8 mouse cellular contexts compared by ENCODE assay signal in genomic region chr5:110840465-110840864, GRCm38 (mm10). TPM values are rescaled to one million over a fixed set of nuclear protein-coding genes. Genes with fewer than 3 reads are reported as not detected.
A peak's percentile ranks its signal among the peaks of the same experiment; 100 is the strongest.
DNase-seq lines count a peak whose midpoint lies in the region; ATAC-seq and TF ChIP-seq lines count a peak whose summit lies in the region.

No protein-coding gene starts in this region.

- H3K4me3 ChIP-seq in forebrain, embryonic 10.5 days, result peak overlapping the region; percentile 74
- H3K4me3 ChIP-seq in hindbrain, postnatal 0 days (ENCODE audit: low read length), result peak overlapping the region; percentile 60
- H3K4me3 ChIP-seq in limb, embryonic 14.5 days (replicated peaks; ENCODE audit: low read length), result peak overlapping the region; percentile 70
- peak overlapping the region; percentile 87 for H3K4me3 ChIP-seq in midbrain, embryonic 15.5 days

- 0 out of 2 replicates have a peak, but pooled peaks cover 5% of the 10 kb centered on the region for H3K9me3 ChIP-seq in forebrain, embryonic 10.5 days
- no peaks in the 10 kb centered on the region for H3K9me3 ChIP-seq in hindbrain, postnatal 0 days (ENCODE audit: low read length)
- no peaks in the 10 kb centered on the region for H3K9me3 ChIP-seq in limb, embryonic 14.5 days (ENCODE audit: control insufficient read depth, low read length)
- H3K9me3 ChIP-seq in midbrain, embryonic 15.5 days, result no peaks in the 10 kb centered on the region

- peak overlapping the region; percentile 33; the same call in 1 of the 2 replicates for H3K9ac ChIP-seq in hindbrain, postnatal 0 days (replicated peaks; ENCODE audit: low read length)
- peak overlapping the region; percentile 53 for H3K9ac ChIP-seq in limb, embryonic 14.5 days (ENCODE audit: low read depth, low read length, severe bottlenecking)
- peak overlapping the region; percentile 26; the same call in 1 of the 2 replicates for H3K9ac ChIP-seq in midbrain, embryonic 15.5 days

- 11% methylated on average over 4 of the region's 4 CpGs for WGBS in forebrain, embryonic 10.5 days
- 11% methylated on average over 4 of the region's 4 CpGs for WGBS in hindbrain, postnatal 0 days
- WGBS in limb, embryonic 14.5 days, result 11% methylated on average over 4 of the region's 4 CpGs
- 10% methylated on average over 4 of the region's 4 CpGs for WGBS in midbrain, embryonic 15.5 days

- H3K4me2 ChIP-seq in hindbrain, postnatal 0 days (ENCODE audit: low read depth, low read length), result peak overlapping the region; percentile 91
- H3K4me2 ChIP-seq in limb, embryonic 14.5 days (replicated peaks; ENCODE audit: low read depth, low read length, severe bottlenecking), result peak overlapping the region; percentile 71
- H3K4me2 ChIP-seq in midbrain, embryonic 15.5 days, result peak overlapping the region; percentile 93

- peak; percentile 36 for DNase-seq in urinary bladder, postnatal 25 days (ENCODE audit: low spot score)
- DNase-seq in urinary bladder, postnatal 4 days (ENCODE audit: low spot score in 2 of 2), result no peak
- peak; percentile 13 for DNase-seq in brain, adult 2 months (ENCODE audit: low read depth, low spot score)
- DNase-seq in forebrain, embryonic 10.5 days (ENCODE audit: extremely low spot score, low spot score), result peak; percentile 41
- peak; percentile 40 for DNase-seq in hindbrain, postnatal 0 days (ENCODE audit: low spot score)
- peak; percentile 16 for DNase-seq in limb, embryonic 14.5 days (ENCODE audit: low spot score)
- DNase-seq in thymus, postnatal 0 days (ENCODE audit: low spot score), result peak; percentile 71

- peak overlapping the region; percentile 87 for H3K27ac ChIP-seq in forebrain, embryonic 10.5 days
- no peak overlapping the region for H3K27ac ChIP-seq in hindbrain, postnatal 0 days
- peak overlapping the region; percentile 70 for H3K27ac ChIP-seq in limb, embryonic 14.5 days (replicated peaks; ENCODE audit: low read depth, low read length)
- no peak overlapping the region for H3K27ac ChIP-seq in midbrain, embryonic 15.5 days

- no peak for TF ChIP-seq POLR2A in limb, embryonic 14.5 days (IDR thresholded peaks at IDR 0.05; ENCODE audit: borderline replicate concordance, extremely low read depth, insufficient read depth, insufficient read length)

- peaks cover 46% of the 10 kb centered on the region for H3K36me3 ChIP-seq in forebrain, embryonic 10.5 days (replicated peaks)
- no peaks in the 10 kb centered on the region for H3K36me3 ChIP-seq in hindbrain, postnatal 0 days (ENCODE audit: insufficient read depth, low read length)
- peaks cover 9% of the 10 kb centered on the region; the same call in 1 of the 2 replicates for H3K36me3 ChIP-seq in limb, embryonic 14.5 days (ENCODE audit: control insufficient read depth, insufficient read depth, low read length)
- no peaks in the 10 kb centered on the region for H3K36me3 ChIP-seq in midbrain, embryonic 15.5 days (replicated peaks)

- peak; percentile 57 for TF ChIP-seq CTCF in hindbrain, postnatal 0 days (IDR thresholded peaks at IDR 0.05; ENCODE audit: low read depth)

- H3K4me1 ChIP-seq in forebrain, embryonic 10.5 days, result peaks cover 24% of the 10 kb centered on the region
- H3K4me1 ChIP-seq in hindbrain, postnatal 0 days (ENCODE audit: insufficient read depth, low read length), result no peaks in the 10 kb centered on the region
- peaks cover 7% of the 10 kb centered on the region; the same call in 1 of the 2 replicates for H3K4me1 ChIP-seq in limb, embryonic 14.5 days (ENCODE audit: control insufficient read depth, insufficient read depth, low read length)
- peaks cover 15% of the 10 kb centered on the region for H3K4me1 ChIP-seq in midbrain, embryonic 15.5 days

- H3K27me3 ChIP-seq in forebrain, embryonic 10.5 days (ENCODE audit: poor library complexity, severe bottlenecking), result no peaks in the 10 kb centered on the region
- no peaks in the 10 kb centered on the region for H3K27me3 ChIP-seq in hindbrain, postnatal 0 days (ENCODE audit: insufficient read depth, low read length)
- H3K27me3 ChIP-seq in limb, embryonic 14.5 days (ENCODE audit: control insufficient read depth, insufficient read depth, low read length), result no peaks in the 10 kb centered on the region
- H3K27me3 ChIP-seq in midbrain, embryonic 15.5 days (replicated peaks), result no peaks in the 10 kb centered on the region

- no peak for ATAC-seq in hindbrain, postnatal 0 days
- no peak for ATAC-seq in limb, embryonic 14.5 days (ENCODE audit: low FRiP score, low read depth)
- no peak for ATAC-seq in midbrain, embryonic 15.5 days (replicated peaks)

RNA-seq across cellular contexts. Expression of gene Chek2, which starts 0.7 kb away (rescaled TPM):
- 47.5 and 51.5 TPM in 2 replicates for polyA plus RNA-seq in forebrain, embryonic 10.5 days (2016; fragmentation: Nextera tagmentation; extraction: Ambion mirVana)
- 5.5 and 5.6 TPM in 2 replicates for total RNA-seq in hindbrain, postnatal 0 days (2014; rRNA removed)
- polyA plus RNA-seq in hindbrain, postnatal 0 days (2015; fragmentation: Nextera tagmentation; extraction: Ambion mirVana), result 5.1 and 7.0 TPM in 2 replicates
- 15.2 and 18.1 TPM in 2 replicates for polyA plus RNA-seq in limb, embryonic 14.5 days (2012; rRNA removed)
- 15.5 and 16.2 TPM in 2 replicates for polyA plus RNA-seq in limb, embryonic 14.5 days (2014; fragmentation: Nextera tagmentation; extraction: Ambion mirVana)
- polyA plus RNA-seq in midbrain, embryonic 15.5 days (2015; fragmentation: Nextera tagmentation; extraction: Ambion mirVana), result 5.0 and 6.7 TPM in 2 replicates
- 16.1 and 19.6 TPM in 2 replicates for polyA plus RNA-seq in thymus, postnatal 0 days (2015; fragmentation: Nextera tagmentation; extraction: Ambion mirVana)

RNA-seq across cellular contexts. Expression of gene Hscb, which starts 0.9 kb away (rescaled TPM):
- polyA plus RNA-seq in forebrain, embryonic 10.5 days (2016; fragmentation: Nextera tagmentation; extraction: Ambion mirVana), result 27.5 and 29.9 TPM in 2 replicates
- total RNA-seq in hindbrain, postnatal 0 days (2014; rRNA removed), result 10.0 and 10.5 TPM in 2 replicates
- 12.0 and 16.4 TPM in 2 replicates for polyA plus RNA-seq in hindbrain, postnatal 0 days (2015; fragmentation: Nextera tagmentation; extraction: Ambion mirVana)
- polyA plus RNA-seq in limb, embryonic 14.5 days (2012; rRNA removed), result 19.2 and 19.3 TPM in 2 replicates
- 19.4 and 23.9 TPM in 2 replicates for polyA plus RNA-seq in limb, embryonic 14.5 days (2014; fragmentation: Nextera tagmentation; extraction: Ambion mirVana)
- 6.0 and 8.6 TPM in 2 replicates for polyA plus RNA-seq in midbrain, embryonic 15.5 days (2015; fragmentation: Nextera tagmentation; extraction: Ambion mirVana)
- 43.2 and 48.3 TPM in 2 replicates for polyA plus RNA-seq in thymus, postnatal 0 days (2015; fragmentation: Nextera tagmentation; extraction: Ambion mirVana)

RNA-seq across cellular contexts. Expression of gene Ulk1, which starts 30.6 kb away (rescaled TPM):
- polyA plus RNA-seq in forebrain, embryonic 10.5 days (2016; fragmentation: Nextera tagmentation; extraction: Ambion mirVana), result 18.3 and 22.0 TPM in 2 replicates
- 53.9 and 60.8 TPM in 2 replicates for total RNA-seq in hindbrain, postnatal 0 days (2014; rRNA removed)
- polyA plus RNA-seq in hindbrain, postnatal 0 days (2015; fragmentation: Nextera tagmentation; extraction: Ambion mirVana), result 13.9 and 16.3 TPM in 2 replicates
- polyA plus RNA-seq in limb, embryonic 14.5 days (2012; rRNA removed), result 62.6 and 85.6 TPM in 2 replicates
- 28.1 and 36.9 TPM in 2 replicates for polyA plus RNA-seq in limb, embryonic 14.5 days (2014; fragmentation: Nextera tagmentation; extraction: Ambion mirVana)
- 37.1 and 39.1 TPM in 2 replicates for polyA plus RNA-seq in midbrain, embryonic 15.5 days (2015; fragmentation: Nextera tagmentation; extraction: Ambion mirVana)
- polyA plus RNA-seq in thymus, postnatal 0 days (2015; fragmentation: Nextera tagmentation; extraction: Ambion mirVana), result 9.7 and 12.3 TPM in 2 replicates

RNA-seq across cellular contexts. Expression of gene Ttc28, which starts 39.1 kb away (rescaled TPM):
- polyA plus RNA-seq in forebrain, embryonic 10.5 days (2016; fragmentation: Nextera tagmentation; extraction: Ambion mirVana), result 9.7 and 9.8 TPM in 2 replicates
- 41.9 and 49.8 TPM in 2 replicates for total RNA-seq in hindbrain, postnatal 0 days (2014; rRNA removed)
- polyA plus RNA-seq in hindbrain, postnatal 0 days (2015; fragmentation: Nextera tagmentation; extraction: Ambion mirVana), result 9.7 and 11.1 TPM in 2 replicates
- 16.3 and 19.7 TPM in 2 replicates for polyA plus RNA-seq in limb, embryonic 14.5 days (2012; rRNA removed)
- 19.9 and 25.9 TPM in 2 replicates for polyA plus RNA-seq in limb, embryonic 14.5 days (2014; fragmentation: Nextera tagmentation; extraction: Ambion mirVana)
- polyA plus RNA-seq in midbrain, embryonic 15.5 days (2015; fragmentation: Nextera tagmentation; extraction: Ambion mirVana), result 23.8 and 24.9 TPM in 2 replicates
- polyA plus RNA-seq in thymus, postnatal 0 days (2015; fragmentation: Nextera tagmentation; extraction: Ambion mirVana), result 1.7 and 2.3 TPM in 2 replicates

Comparison
In these comparisons a context has a peak if more than half of its experiments do, and no peak if none do; other contexts are left out.
1. DNase-seq: peak in urinary bladder, postnatal 25 days (single experiment), brain, adult 2 months (single experiment), forebrain, embryonic 10.5 days (single experiment), hindbrain, postnatal 0 days (single experiment), limb, embryonic 14.5 days (single experiment) and thymus, postnatal 0 days (single experiment); none in urinary bladder, postnatal 4 days (0 of 2).
2. H3K27ac ChIP-seq: peak in forebrain, embryonic 10.5 days (single experiment) and limb, embryonic 14.5 days (single experiment); none in hindbrain, postnatal 0 days (single experiment) and midbrain, embryonic 15.5 days (single experiment).
3. Peak in every context shown above with its lines, with median percentiles within 50 percentile points of each other: H3K4me3 ChIP-seq, H3K4me2 ChIP-seq and H3K9ac ChIP-seq.